Mouse (Mus musculus): Measurements from ENCODE around the gene Fam189b.

DNA sequence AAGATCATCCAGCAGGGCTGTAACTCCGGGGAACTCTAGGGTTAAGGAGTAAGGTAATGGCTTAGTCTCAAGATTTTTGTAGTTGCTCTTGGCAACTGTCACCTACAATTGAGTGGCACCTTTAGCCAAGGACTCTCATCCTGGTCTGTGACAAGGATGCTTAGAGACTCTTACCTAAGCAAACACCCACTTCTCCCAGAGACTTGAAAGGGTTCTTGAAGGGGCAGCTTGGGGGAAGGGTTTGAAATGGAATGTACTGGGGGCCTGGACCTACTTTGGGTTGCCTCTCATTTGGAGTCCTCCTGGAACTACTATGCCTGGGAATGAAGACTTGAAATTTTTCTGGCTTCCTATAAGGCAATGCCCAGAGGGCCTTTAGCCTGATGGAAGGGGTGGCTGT lies 35.3 kb downstream of the Fam189b start:
- no peak for TF ChIP-seq CTCF (IDR thresholded peaks at IDR 0.05; ENCODE audit: low read depth)
- no peak for TF ChIP-seq EP300 (IDR thresholded peaks at IDR 0.05; ENCODE audit: low read depth)

All from heart, postnatal 0 days (tissue).